Mouse (Mus musculus): Measurements from ENCODE around the gene Tomm7.

GRCm38 (mm10) chr5:23890734-23891133 is 46.8 kb upstream of the Tomm7 start:
- no peak for TF ChIP-seq USF1 (IDR thresholded peaks at IDR 0.05; ENCODE audit: low read depth)
- no peak for TF ChIP-seq CTCF (IDR thresholded peaks at IDR 0.05; ENCODE audit: control insufficient read depth, insufficient read depth, insufficient read length)
